Mouse (Mus musculus) brain, embryonic 14.5 days (tissue): Measurements from ENCODE around the gene Erg.

Experiments
- CTCF ChIP-seq: fragments of 200-500 bp; IDR thresholded peaks from 2 replicates; pipeline ENCODE4 v1.5.1; 2012; ENCODE audit warnings: inconsistent platforms, mild to moderate bottlenecking, moderate library complexity, borderline replicate concordance; ENCODE audit not compliant: insufficient read depth, insufficient read length; ENCODE audit errors: extremely low read depth
- POLR2A ChIP-seq: fragments of 200-500 bp; IDR thresholded peaks from 2 replicates; pipeline ENCODE4 v1.6.1; 2012; ENCODE audit warnings: mild to moderate bottlenecking, inconsistent platforms, borderline replicate concordance; ENCODE audit not compliant: poor library complexity, insufficient read depth, insufficient read length, severe bottlenecking; ENCODE audit errors: extremely low read depth

DNA sequence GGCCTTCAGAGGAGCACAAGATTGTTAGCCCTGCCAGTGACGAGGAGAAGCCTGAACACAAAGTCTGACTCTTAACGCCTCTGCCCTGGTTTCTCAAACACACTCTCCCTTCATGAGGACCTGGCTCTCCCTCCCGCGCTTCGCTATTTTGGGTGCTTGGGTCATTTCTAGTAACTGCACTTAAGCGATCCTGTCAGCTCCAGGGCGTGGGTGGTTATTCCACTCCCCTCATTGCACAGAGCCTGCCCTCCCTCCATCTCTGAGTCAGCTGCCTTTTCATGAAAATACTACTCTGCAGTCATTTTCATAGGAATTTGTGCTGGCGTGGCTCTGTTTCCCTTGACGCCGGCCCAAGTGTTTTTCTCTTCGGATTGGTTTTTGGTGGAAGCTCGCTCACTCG lies 13.2 kb downstream of the Erg start:
- TF ChIP-seq CTCF, result no peak
- TF ChIP-seq POLR2A, result no peak
